Comparison of ENCODE assay signal across 7 mouse cellular contexts in the genomic region with DNA sequence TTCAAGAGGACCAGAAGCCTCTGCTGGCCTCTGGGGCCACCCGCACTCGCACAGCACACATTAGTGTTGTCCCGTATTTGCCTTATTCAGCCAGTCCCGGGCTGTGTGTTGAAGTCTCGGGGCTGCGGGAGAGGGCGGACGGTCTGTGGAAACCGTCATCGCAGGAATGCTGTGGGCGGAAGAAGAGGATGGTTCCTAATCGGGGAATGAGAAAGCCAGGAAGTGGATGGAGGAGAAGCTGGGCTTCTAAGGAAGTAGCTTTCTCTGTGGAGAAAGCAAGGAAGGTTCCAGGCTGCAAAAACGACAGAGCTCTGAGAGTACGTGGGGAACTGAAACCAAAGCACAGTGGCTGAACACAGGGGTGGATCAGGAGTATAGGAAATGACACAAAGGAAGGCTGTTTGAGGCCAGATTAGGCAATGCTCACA. TPM values are rescaled to one million over a fixed set of nuclear protein-coding genes. Genes with fewer than 3 reads are reported as not detected.
DNase-seq lines count a peak whose midpoint lies in the region; ATAC-seq lines count a peak whose summit lies in the region.

No protein-coding gene starts in this region.

- no peaks in the 10 kb centered on the region for H3K36me3 ChIP-seq in intestine, embryonic 16.5 days (ENCODE audit: control insufficient read depth, insufficient read depth, low read length)
- no peaks in the 10 kb centered on the region for H3K36me3 ChIP-seq in forebrain, embryonic 11.5 days (ENCODE audit: control insufficient read depth, insufficient read depth, low read length)

- no peaks in the 10 kb centered on the region for H3K27me3 ChIP-seq in intestine, embryonic 16.5 days (replicated peaks; ENCODE audit: control insufficient read depth, insufficient read depth, low read length)
- no peaks in the 10 kb centered on the region for H3K27me3 ChIP-seq in forebrain, embryonic 11.5 days (ENCODE audit: control insufficient read depth, insufficient read depth, low read length)

- 0 out of 2 replicates have a peak overlapping the region, but pooled peaks have one; percentile 40 for H3K27ac ChIP-seq in intestine, embryonic 16.5 days (ENCODE audit: low read length)
- no peak overlapping the region for H3K27ac ChIP-seq in forebrain, embryonic 11.5 days (ENCODE audit: low read depth, low read length)

- H3K9ac ChIP-seq in intestine, embryonic 16.5 days (ENCODE audit: low read depth, low read length) = peak overlapping the region; percentile 56
- H3K9ac ChIP-seq in forebrain, embryonic 11.5 days (ENCODE audit: low read length) = no peak overlapping the region

- peak overlapping the region; percentile 42 for H3K4me2 ChIP-seq in intestine, embryonic 16.5 days (ENCODE audit: low read depth, low read length)
- H3K4me2 ChIP-seq in forebrain, embryonic 11.5 days (ENCODE audit: low read depth, low read length, severe bottlenecking) = no peak overlapping the region

- DNase-seq in urinary bladder, postnatal 25 days (ENCODE audit: low spot score) = peak; percentile 19
- DNase-seq in urinary bladder, adult 2 months (ENCODE audit: low spot score) = no peak
- peak; percentile 8 for DNase-seq in gonadal fat pad, adult 2 months (ENCODE audit: low read depth)
- DNase-seq in lung, postnatal 14 days = peak; percentile 42
- DNase-seq in forebrain, embryonic 11.5 days (ENCODE audit: low spot score) = no peak

- H3K9me3 ChIP-seq in intestine, embryonic 16.5 days (ENCODE audit: control insufficient read depth, low read length) = no peaks in the 10 kb centered on the region
- H3K9me3 ChIP-seq in forebrain, embryonic 11.5 days (ENCODE audit: control insufficient read depth, low read length) = no peaks in the 10 kb centered on the region

- ATAC-seq in intestine, embryonic 16.5 days = peak; percentile 25
- no peak for ATAC-seq in cerebellum, adult (ENCODE audit: insufficient number of reproducible peaks, low FRiP score, low TSS enrichment)
- no peak for ATAC-seq in forebrain, embryonic 11.5 days (replicated peaks; ENCODE audit: low FRiP score)

- H3K4me1 ChIP-seq in intestine, embryonic 16.5 days (ENCODE audit: control insufficient read depth, insufficient read depth, low read length) = peaks cover 10% of the 10 kb centered on the region; the same call in 1 of the 2 replicates
- no peaks in the 10 kb centered on the region; the same call in 1 of the 2 replicates for H3K4me1 ChIP-seq in forebrain, embryonic 11.5 days (replicated peaks; ENCODE audit: control insufficient read depth, insufficient read depth, low read length)

- H3K4me3 ChIP-seq in intestine, embryonic 16.5 days (ENCODE audit: low read length) = peak overlapping the region; percentile 14
- no peak overlapping the region for H3K4me3 ChIP-seq in forebrain, embryonic 11.5 days (ENCODE audit: low read depth, low read length)

- WGBS in intestine, embryonic 16.5 days = 44% methylated on average over 14 of the region's 14 CpGs
- WGBS in forebrain, embryonic 11.5 days = 72% methylated on average over 14 of the region's 14 CpGs

RNA-seq across cellular contexts. Expression of a gene that starts 43.6 kb away (rescaled TPM):
- polyA plus RNA-seq in urinary bladder, adult 2 months (2012; rRNA removed) = 0.60 and 0.87 TPM in 2 replicates
- polyA plus RNA-seq in gonadal fat pad, adult 2 months (2012; rRNA removed) = 0.20 and 0.33 TPM in 2 replicates
- polyA plus RNA-seq in intestine, embryonic 16.5 days (2015; fragmentation: Nextera tagmentation; extraction: Ambion mirVana) = 0.48 and 0.54 TPM in 2 replicates
- not detected in 2 replicates for polyA plus RNA-seq in forebrain, embryonic 11.5 days (2014; fragmentation: Nextera tagmentation; extraction: Ambion mirVana)

Comparison
In these comparisons a context has a peak if more than half of its experiments do, and no peak if none do; other contexts are left out.
1. DNase-seq: peak in urinary bladder, postnatal 25 days (single experiment), gonadal fat pad, adult 2 months (single experiment) and lung, postnatal 14 days (single experiment); none in urinary bladder, adult 2 months (single experiment) and forebrain, embryonic 11.5 days (single experiment).